Mouse (Mus musculus) testis, adult 2 months (tissue): ENCODE measurements around the gene Ap3b1. TPM values are rescaled to one million over a fixed set of nuclear protein-coding genes. Genes with fewer than 3 reads are reported as not detected.

Source experiments
- H3K27ac ChIP-seq: fragments of 200-500 bp; 2 replicates; pipeline ENCODE4 v1.5.1; 2012; ENCODE audit warnings: low read depth, low read length; ENCODE audit not compliant: control insufficient read depth, insufficient read depth
- H3K27me3 ChIP-seq: fragments of 200-500 bp; 2 replicates; pipeline ENCODE4 v1.6.1; 2012; ENCODE audit warnings: mild to moderate bottlenecking, low read length, moderate library complexity; ENCODE audit not compliant: control insufficient read depth, insufficient read depth
- H3K36me3 ChIP-seq: fragments of 200-500 bp; 2 replicates; pipeline ENCODE4 v1.6.1; 2012; ENCODE audit warnings: mild to moderate bottlenecking, low read length; ENCODE audit not compliant: control insufficient read depth, insufficient read depth
- H3K4me1 ChIP-seq: fragments of 200-500 bp; 2 replicates; pipeline ENCODE4 v1.6.1; 2012; ENCODE audit warnings: low read length; ENCODE audit not compliant: control insufficient read depth, insufficient read depth
- H3K4me3 ChIP-seq: fragments of 200-500 bp; 2 replicates; pipeline ENCODE4 v1.5.1; 2012; ENCODE audit warnings: low read depth, mild to moderate bottlenecking, low read length, moderate library complexity, mixed read lengths; ENCODE audit not compliant: control insufficient read depth
- CTCF ChIP-seq: fragments of 200-500 bp; IDR thresholded peaks from 2 replicates; pipeline ENCODE4 v1.5.1; 2012; ENCODE audit warnings: low read depth, mild to moderate bottlenecking, inconsistent platforms, low read length, moderate library complexity; ENCODE audit not compliant: control insufficient read depth, insufficient read depth, insufficient replicate concordance
- POLR2A ChIP-seq: fragments of 200-500 bp; IDR thresholded peaks from 2 replicates; pipeline ENCODE4 v1.6.1; 2012; ENCODE audit warnings: low read depth, mild to moderate bottlenecking, inconsistent platforms, low read length, moderate library complexity; ENCODE audit not compliant: control insufficient read depth
- polyA plus RNA-seq: library from polyadenylated mRNA; depleted of rRNA; stranded (reverse); fragments of >200 nt; gene quantifications from 2 replicates; pipeline ENCODE4 v1.2.3, GENCODE M21; 2012

Ap3b1 gene
- polyA plus RNA-seq, 1 experiment, result 122 TPM

GRCm38 (mm10) chr13:94562652-94563339 is 204.0 kb downstream of the Ap3b1 start:
- Histone ChIP-seq H3K27ac (no peak overlapping the region), H3K4me3 (no peak overlapping the region), H3K27me3 (no peaks in the 10 kb centered on the region), H3K4me1 (no peaks in the 10 kb centered on the region), H3K36me3 (no peaks in the 10 kb centered on the region)
- no peak for TF ChIP-seq POLR2A
- no peak for TF ChIP-seq CTCF

- TF ChIP-seq POLR2A, result no peak
- no peak for TF ChIP-seq CTCF
- Histone ChIP-seq H3K4me3 (no peak overlapping the region), H3K36me3 (no peaks in the 10 kb centered on the region), H3K4me1 (no peaks in the 10 kb centered on the region), H3K27me3 (no peaks in the 10 kb centered on the region), H3K27ac (no peak overlapping the region)
These were observed 205.1 kb downstream of the Ap3b1 start for GRCm38 (mm10) chr13:94563836-94564235.

GRCm38 (mm10) chr13:94564351-94564994 is 205.7 kb downstream of the Ap3b1 start:
- Histone ChIP-seq H3K36me3 (no peaks in the 10 kb centered on the region), H3K27ac (no peak overlapping the region), H3K27me3 (no peaks in the 10 kb centered on the region), H3K4me1 (no peaks in the 10 kb centered on the region), H3K4me3 (no peak overlapping the region)
- no peak for TF ChIP-seq CTCF
- TF ChIP-seq POLR2A, result no peak

GRCm38 (mm10) chr13:94565176-94565575 is 206.4 kb downstream of the Ap3b1 start:
- Histone ChIP-seq H3K4me3 (no peak overlapping the region), H3K4me1 (no peaks in the 10 kb centered on the region), H3K27ac (no peak overlapping the region)

GRCm38 (mm10) chr13:94565616-94566015 is 206.9 kb downstream of the Ap3b1 start:
- TF ChIP-seq CTCF, result no peak
- TF ChIP-seq POLR2A, result no peak
- H3K27ac ChIP-seq, result no peak overlapping the region
- H3K27me3 ChIP-seq, result no peaks in the 10 kb centered on the region
- H3K4me1 ChIP-seq, result no peaks in the 10 kb centered on the region
- no peaks in the 10 kb centered on the region for H3K36me3 ChIP-seq
- no peak overlapping the region for H3K4me3 ChIP-seq

More at GRCm38 (mm10) chr13:94565176-94565575, 206.4 kb downstream of the Ap3b1 start:
- no peaks in the 10 kb centered on the region for H3K36me3 ChIP-seq
- no peaks in the 10 kb centered on the region for H3K27me3 ChIP-seq
- TF ChIP-seq CTCF, result no peak
- no peak for TF ChIP-seq POLR2A

- Histone ChIP-seq H3K27ac (no peak overlapping the region), H3K27me3 (no peaks in the 10 kb centered on the region), H3K4me3 (no peak overlapping the region), H3K36me3 (no peaks in the 10 kb centered on the region), H3K4me1 (no peaks in the 10 kb centered on the region)
- no peak for TF ChIP-seq CTCF
These were observed 209.0 kb downstream of the Ap3b1 start for GRCm38 (mm10) chr13:94567739-94568138.

- no peak for TF ChIP-seq CTCF
- TF ChIP-seq POLR2A, result no peak
- no peaks in the 10 kb centered on the region for H3K27me3 ChIP-seq
- H3K4me1 ChIP-seq, result no peaks in the 10 kb centered on the region
These were observed 212.2 kb downstream of the Ap3b1 start for GRCm38 (mm10) chr13:94571001-94571400.

GRCm38 (mm10) chr13:94573356-94573755 is 214.6 kb downstream of the Ap3b1 start:
- Histone ChIP-seq H3K27me3 (no peaks in the 10 kb centered on the region), H3K27ac (no peak overlapping the region), H3K36me3 (no peaks in the 10 kb centered on the region), H3K4me3 (no peak overlapping the region), H3K4me1 (no peaks in the 10 kb centered on the region)
- TF ChIP-seq POLR2A, result no peak
- no peak for TF ChIP-seq CTCF

More at GRCm38 (mm10) chr13:94571001-94571400, 212.2 kb downstream of the Ap3b1 start:
- Histone ChIP-seq H3K4me3 (no peak overlapping the region), H3K27ac (no peak overlapping the region), H3K36me3 (no peaks in the 10 kb centered on the region)
